Mouse (Mus musculus) embryonic fibroblast, embryonic 13.5 days (primary cell): Measurements from ENCODE around the gene Nol3.

Experiments used
- CTCF ChIP-seq: IDR thresholded peaks from 2 replicates; pipeline ENCODE4 v1.5.1; 2011; ENCODE audit warnings: mild to moderate bottlenecking, control low read depth, low read length, moderate library complexity, borderline replicate concordance; ENCODE audit not compliant: insufficient read depth
- POLR2A ChIP-seq: IDR thresholded peaks from 2 replicates; pipeline ENCODE4 v1.6.1; 2011; ENCODE audit warnings: low read depth, mild to moderate bottlenecking, control low read depth, low read length, moderate library complexity

GRCm38 (mm10) chr8:105261326-105261980 is 14.5 kb upstream of the Nol3 start:
- TF ChIP-seq CTCF (no peak), POLR2A (no peak)
